Mouse (Mus musculus) thymus, adult 2 months (tissue): ENCODE results near the gene Lrrc72.

Experiments
- CTCF ChIP-seq: fragments of 200-500 bp; IDR thresholded peaks from 2 replicates; pipeline ENCODE4 v1.5.1; 2012; ENCODE audit warnings: mild to moderate bottlenecking, control low read depth, low read length, moderate library complexity, borderline replicate concordance; ENCODE audit not compliant: control insufficient read depth, poor library complexity, insufficient read depth; ENCODE audit errors: extremely low read depth
- POLR2A ChIP-seq: fragments of 200-500 bp; IDR thresholded peaks from 2 replicates; pipeline ENCODE4 v1.6.1; 2012; ENCODE audit warnings: mild to moderate bottlenecking, low read length, control low read depth, moderate library complexity; ENCODE audit not compliant: control insufficient read depth, poor library complexity, insufficient read depth; ENCODE audit errors: extremely low read depth

GRCm38 (mm10) chr12:36290465-36290864 lies 37.3 kb upstream of the Lrrc72 start:
- TF ChIP-seq POLR2A (no peak), CTCF (no peak)
